9 mouse cellular contexts compared by ENCODE assay signal in the genomic region with DNA sequence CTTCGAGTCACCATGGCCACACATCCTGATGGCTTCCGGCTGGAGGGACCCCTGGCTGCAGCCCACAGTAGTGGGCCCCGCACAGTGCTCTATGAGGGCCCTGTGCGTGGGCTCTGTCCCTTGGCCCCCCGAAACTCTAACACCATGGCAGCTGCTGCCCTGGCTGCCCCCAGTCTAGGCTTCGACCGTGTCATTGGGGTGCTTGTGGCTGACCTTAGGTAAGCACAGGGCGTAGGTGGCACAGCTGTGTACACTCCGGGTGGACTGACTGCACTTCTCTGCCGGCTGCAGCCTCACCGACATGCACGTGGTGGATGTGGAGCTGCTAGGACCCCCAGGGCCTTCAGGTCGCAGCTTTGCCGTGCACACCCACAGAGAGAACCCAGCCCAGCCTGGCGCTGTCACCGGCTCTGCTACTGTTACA. TPM values are rescaled to one million over a fixed set of nuclear protein-coding genes. Genes with fewer than 3 reads are reported as not detected.
DNase-seq lines count a peak whose midpoint lies in the region; ATAC-seq and TF ChIP-seq lines count a peak whose summit lies in the region.
"Had no signal": no experiment of that assay in that cellular context is flagged by ENCODE, and none has a peak within 500 bp of the region (broad histone marks: within the 10 kb centered on the region; RNA-seq: fewer than 3 reads in every experiment).

No protein-coding gene starts in this region.

- no peak for DNase-seq in heart, postnatal 10 days
- no peak for DNase-seq in G1E (ENCODE audit: low spot score)
- DNase-seq in spleen, adult 12 weeks (ENCODE audit: low spot score) = no peak
- no peak for DNase-seq in embryo, embryonic 9.5 days (ENCODE audit: extremely low spot score)
- no peak for DNase-seq in adrenal gland, postnatal 25 days
- DNase-seq: thymus, adult 18-20 months had no signal

- intact Hi-C loops in heart, postnatal 10 days (cut with DNase I) = loop anchor here (5.0 kb wide), 1 partner anchor 95 kb away; no protein-coding TSS in a partner anchor

- no peak overlapping the region for H3K27ac ChIP-seq in heart, embryonic 14.5 days (replicated peaks in 1 of 2; ENCODE audit: control insufficient read depth in 1 of 2, insufficient read depth in 1 of 2, low read depth in 2 of 2, low read length in 2 of 2)
- peak overlapping the region; percentile 76 for H3K27ac ChIP-seq in forebrain, embryonic 16.5 days (ENCODE audit: low read length)
- peak overlapping the region; percentile 78; the same call in 1 of the 2 replicates for H3K27ac ChIP-seq in liver, embryonic 16.5 days (ENCODE audit: low read length)

- H3K4me3 ChIP-seq in heart, embryonic 14.5 days (ENCODE audit: control insufficient read depth in 1 of 2, insufficient read depth in 1 of 2, low read depth in 1 of 2, low read length in 2 of 2) = no peak overlapping the region
- peak overlapping the region; percentile 79; the same call in 1 of the 2 replicates for H3K4me3 ChIP-seq in G1E (ENCODE audit: low read depth, low read length)
- H3K4me3 ChIP-seq in forebrain, embryonic 16.5 days (replicated peaks; ENCODE audit: low read length) = no peak overlapping the region
- peak overlapping the region; percentile 97; the same call in 1 of the 2 replicates for H3K4me3 ChIP-seq in liver, embryonic 16.5 days (ENCODE audit: low read depth, low read length)

- no peak for ATAC-seq in heart, embryonic 14.5 days (ENCODE audit: insufficient number of reproducible peaks, insufficient read depth, low FRiP score, low read depth)
- no peak for ATAC-seq in G1E (ENCODE audit: extremely low read depth, insufficient number of reproducible peaks, low FRiP score, poor library complexity, severe bottlenecking)
- ATAC-seq in forebrain, embryonic 16.5 days = no peak
- ATAC-seq in liver, embryonic 16.5 days (ENCODE audit: low read depth) = no peak

- H3K36me3 ChIP-seq in heart, embryonic 14.5 days (ENCODE audit: control insufficient read depth, insufficient read depth, low read length) = peaks cover 10% of the 10 kb centered on the region
- H3K36me3 ChIP-seq in G1E (replicated peaks) = peaks cover 33% of the 10 kb centered on the region
- H3K36me3 ChIP-seq in forebrain, embryonic 16.5 days (ENCODE audit: control insufficient read depth, insufficient read depth) = peaks cover 14% of the 10 kb centered on the region; the same call in 1 of the 2 replicates
- H3K36me3 ChIP-seq in liver, embryonic 16.5 days (ENCODE audit: control insufficient read depth, insufficient read depth) = peaks cover 8% of the 10 kb centered on the region

- H3K9ac ChIP-seq in heart, embryonic 14.5 days (ENCODE audit: low read length) = no peak overlapping the region; the same call in 1 of the 2 replicates
- no peak overlapping the region for H3K9ac ChIP-seq in forebrain, embryonic 16.5 days (replicated peaks; ENCODE audit: low read depth, low read length)
- H3K9ac ChIP-seq in liver, embryonic 16.5 days (ENCODE audit: low read depth, low read length) = peak overlapping the region; percentile 33; the same call in 1 of the 2 replicates

- H3K4me2 ChIP-seq in heart, embryonic 14.5 days (ENCODE audit: low read length) = 0 out of 2 replicates have a peak overlapping the region, but pooled peaks have one; percentile 22
- no peak overlapping the region for H3K4me2 ChIP-seq in forebrain, embryonic 16.5 days (ENCODE audit: low read length)
- peak overlapping the region; percentile 43; the same call in 1 of the 2 replicates for H3K4me2 ChIP-seq in liver, embryonic 16.5 days (ENCODE audit: low read depth, low read length)

- peaks cover 44 to 53% of the 10 kb centered on the region in 2 experiments for H3K4me1 ChIP-seq in heart, embryonic 14.5 days (ENCODE audit: control insufficient read depth in 2 of 2, insufficient read depth in 2 of 2, low read length in 2 of 2)
- peaks cover 59% of the 10 kb centered on the region for H3K4me1 ChIP-seq in G1E (ENCODE audit: insufficient read depth, low read depth, low read length)
- H3K4me1 ChIP-seq in forebrain, embryonic 16.5 days (replicated peaks; ENCODE audit: control insufficient read depth, insufficient read depth, low read length) = peaks cover 46% of the 10 kb centered on the region
- peaks cover 69% of the 10 kb centered on the region for H3K4me1 ChIP-seq in liver, embryonic 16.5 days (ENCODE audit: control insufficient read depth, low read depth, low read length)

- H3K9me3 ChIP-seq in heart, embryonic 14.5 days (ENCODE audit: control insufficient read depth, low read length) = no peaks in the 10 kb centered on the region
- peaks cover 5% of the 10 kb centered on the region; the same call in 1 of the 2 replicates for H3K9me3 ChIP-seq in G1E (replicated peaks)
- no peaks in the 10 kb centered on the region for H3K9me3 ChIP-seq in forebrain, embryonic 16.5 days (ENCODE audit: control insufficient read depth, low read length)
- no peaks in the 10 kb centered on the region for H3K9me3 ChIP-seq in liver, embryonic 16.5 days (replicated peaks; ENCODE audit: control insufficient read depth, low read length)

- 82% methylated on average over 16 of the region's 16 CpGs for WGBS in heart, embryonic 14.5 days
- WGBS in forebrain, embryonic 16.5 days = 79% methylated on average over 16 of the region's 16 CpGs
- 73% methylated on average over 16 of the region's 16 CpGs for whole genome bisulfite sequencing in liver, embryonic 16.5 days (ENCODE audit: insufficient replicate concordance)

- no peak for TF ChIP-seq CTCF in G1E (IDR thresholded peaks at IDR 0.05; ENCODE audit: low read depth, low read length)

- peaks cover 10% of the 10 kb centered on the region for H3K27me3 ChIP-seq in heart, embryonic 14.5 days (ENCODE audit: control insufficient read depth, insufficient read depth, low read length)
- peaks cover 5% of the 10 kb centered on the region; the same call in 1 of the 2 replicates for H3K27me3 ChIP-seq in G1E (ENCODE audit: insufficient read depth, low read length)
- no peaks in the 10 kb centered on the region for H3K27me3 ChIP-seq in forebrain, embryonic 16.5 days (replicated peaks; ENCODE audit: control insufficient read depth, insufficient read depth, low read length)
- peaks cover 27% of the 10 kb centered on the region for H3K27me3 ChIP-seq in liver, embryonic 16.5 days (ENCODE audit: control insufficient read depth, insufficient read depth, low read depth, low read length)

RNA-seq across cellular contexts. Expression of gene Josd2, which starts 0.9 kb away (rescaled TPM):
- polyA plus RNA-seq in heart, embryonic 14.5 days (2014; fragmentation: Nextera tagmentation; extraction: Ambion mirVana) = 128 and 131 TPM in 2 replicates
- total RNA-seq in heart, postnatal 10 days (2021) = 10 to 100 TPM; 70.3 to 79.0 TPM
- 48.5 and 55.0 TPM in 2 replicates for total RNA-seq in G1E (2014; fragmentation: Nextera tagmentation)
- 22.1 and 27.2 TPM in 2 replicates for total RNA-seq in G1E (2017)
- 162 and 230 TPM in 2 replicates for polyA plus RNA-seq in G1E (2012)
- 51.4 and 61.8 TPM in 2 replicates for polyA plus RNA-seq in forebrain, embryonic 16.5 days (2015; fragmentation: Nextera tagmentation; extraction: Ambion mirVana)
- polyA plus RNA-seq in liver, embryonic 16.5 days (2015; fragmentation: Nextera tagmentation; extraction: Ambion mirVana) = 159 and 174 TPM in 2 replicates
- 43.9 and 49.2 TPM in 2 replicates for total RNA-seq in adrenal gland, postnatal 25 days (2021)

RNA-seq across cellular contexts. Expression of gene Aspdh, which starts 1.7 kb away (rescaled TPM):
- polyA plus RNA-seq in heart, embryonic 14.5 days (2014; fragmentation: Nextera tagmentation; extraction: Ambion mirVana) = 0.34 and 1.4 TPM in 2 replicates
- under 1 TPM; 0.79 to 0.93 TPM for total RNA-seq in heart, postnatal 10 days (2021)
- total RNA-seq in G1E (2014; fragmentation: Nextera tagmentation) = not detected in 2 replicates
- total RNA-seq in G1E (2017) = not detected in 2 replicates
- polyA plus RNA-seq in G1E (2012) = not detected in 2 replicates
- polyA plus RNA-seq in forebrain, embryonic 16.5 days (2015; fragmentation: Nextera tagmentation; extraction: Ambion mirVana) = 2.6 and 3.7 TPM in 2 replicates
- polyA plus RNA-seq in liver, embryonic 16.5 days (2015; fragmentation: Nextera tagmentation; extraction: Ambion mirVana) = 19.4 and 23.5 TPM in 2 replicates
- 0.61 and 1.9 TPM in 2 replicates for total RNA-seq in adrenal gland, postnatal 25 days (2021)

RNA-seq across cellular contexts. Expression of gene Emc10, which starts 29.4 kb away (rescaled TPM):
- 101 and 114 TPM in 2 replicates for polyA plus RNA-seq in heart, embryonic 14.5 days (2014; fragmentation: Nextera tagmentation; extraction: Ambion mirVana)
- 100 to 1,000 TPM; 101 to 102 TPM for total RNA-seq in heart, postnatal 10 days (2021)
- total RNA-seq in G1E (2014; fragmentation: Nextera tagmentation) = 33.3 and 33.7 TPM in 2 replicates
- total RNA-seq in G1E (2017) = 18.5 and 19.0 TPM in 2 replicates
- 147 and 166 TPM in 2 replicates for polyA plus RNA-seq in G1E (2012)
- 120 and 127 TPM in 2 replicates for polyA plus RNA-seq in forebrain, embryonic 16.5 days (2015; fragmentation: Nextera tagmentation; extraction: Ambion mirVana)
- 34.4 and 40.6 TPM in 2 replicates for polyA plus RNA-seq in liver, embryonic 16.5 days (2015; fragmentation: Nextera tagmentation; extraction: Ambion mirVana)
- total RNA-seq in adrenal gland, postnatal 25 days (2021) = 83.9 and 97.6 TPM in 2 replicates

RNA-seq across cellular contexts. Expression of gene Fam71e1, which starts 29.5 kb away (rescaled TPM):
- polyA plus RNA-seq in heart, embryonic 14.5 days (2014; fragmentation: Nextera tagmentation; extraction: Ambion mirVana) = 8.7 and 9.2 TPM in 2 replicates
- 1 to 10 TPM; 5.1 to 6.0 TPM for total RNA-seq in heart, postnatal 10 days (2021)
- total RNA-seq in G1E (2014; fragmentation: Nextera tagmentation) (6.8 and 12.7 TPM in 2 replicates), G1E (2017) (1.3 and 5.5 TPM in 2 replicates)
- 6.9 and 7.4 TPM in 2 replicates for polyA plus RNA-seq in G1E (2012)
- 22.2 and 28.9 TPM in 2 replicates for polyA plus RNA-seq in forebrain, embryonic 16.5 days (2015; fragmentation: Nextera tagmentation; extraction: Ambion mirVana)
- polyA plus RNA-seq in liver, embryonic 16.5 days (2015; fragmentation: Nextera tagmentation; extraction: Ambion mirVana) = 1.3 and 1.4 TPM in 2 replicates
- total RNA-seq in adrenal gland, postnatal 25 days (2021) = 12.3 and 17.5 TPM in 2 replicates

RNA-seq across cellular contexts. Expression of gene Lrrc4b, which starts 38.1 kb away (rescaled TPM):
- 4.1 and 4.5 TPM in 2 replicates for polyA plus RNA-seq in heart, embryonic 14.5 days (2014; fragmentation: Nextera tagmentation; extraction: Ambion mirVana)
- total RNA-seq in heart, postnatal 10 days (2021) = 10 to 100 TPM; 28.3 to 39.0 TPM
- total RNA-seq in G1E (2014; fragmentation: Nextera tagmentation) (not detected in 2 replicates), G1E (2017) (0.05 TPM in 1 of 2 replicates, not detected in the other)
- polyA plus RNA-seq in G1E (2012) = not detected in 2 replicates
- polyA plus RNA-seq in forebrain, embryonic 16.5 days (2015; fragmentation: Nextera tagmentation; extraction: Ambion mirVana) = 10.6 and 12.6 TPM in 2 replicates
- not detected in 2 replicates for polyA plus RNA-seq in liver, embryonic 16.5 days (2015; fragmentation: Nextera tagmentation; extraction: Ambion mirVana)
- total RNA-seq in adrenal gland, postnatal 25 days (2021) = 4.3 and 5.8 TPM in 2 replicates

Comparison
In these comparisons a context has a peak if more than half of its experiments do, and no peak if none do; other contexts are left out.
1. H3K27ac ChIP-seq: peak in forebrain, embryonic 16.5 days (single experiment) and liver, embryonic 16.5 days (single experiment); none in heart, embryonic 14.5 days (0 of 2).
2. H3K4me3 ChIP-seq: peak in G1E (single experiment) and liver, embryonic 16.5 days (single experiment); none in heart, embryonic 14.5 days (0 of 2) and forebrain, embryonic 16.5 days (single experiment).